Mouse (Mus musculus) megakaryocyte progenitor cell, adult 5-6 weeks (primary cell): ENCODE data around the gene Sh3d21. TPM values are rescaled to one million over a fixed set of nuclear protein-coding genes. Genes with fewer than 3 reads are reported as not detected.
"Not testable (repeated sequence)": the region's sequence is repeated elsewhere in the genome, so short reads cannot be mapped to it uniquely, and the experiment has no call there.

Experiments
- ATAC-seq: replicated peaks from 2 replicates; pipeline ENCODE4 v1.8.0; 2016; ENCODE audit warnings: mild to moderate bottlenecking, moderate TSS enrichment, inconsistent platforms; ENCODE audit not compliant: poor library complexity
- total RNA-seq, 2 experiments: library from RNA; stranded (forward) in 1 of 2; stranded (reverse) in 1 of 2; fragments of 157-497, 149-512 nt in 1 of 2; fragments of 200-1000 nt in 1 of 2; gene quantifications; 2 replicates each; pipeline versions ENCODE4 v1.2.3 to v1.2.4; 2015 to 2017

Gene Sh3d21
- total RNA-seq, 2 experiments from 2014 or later, result 0.91 TPM; not detected in 1

DNA sequence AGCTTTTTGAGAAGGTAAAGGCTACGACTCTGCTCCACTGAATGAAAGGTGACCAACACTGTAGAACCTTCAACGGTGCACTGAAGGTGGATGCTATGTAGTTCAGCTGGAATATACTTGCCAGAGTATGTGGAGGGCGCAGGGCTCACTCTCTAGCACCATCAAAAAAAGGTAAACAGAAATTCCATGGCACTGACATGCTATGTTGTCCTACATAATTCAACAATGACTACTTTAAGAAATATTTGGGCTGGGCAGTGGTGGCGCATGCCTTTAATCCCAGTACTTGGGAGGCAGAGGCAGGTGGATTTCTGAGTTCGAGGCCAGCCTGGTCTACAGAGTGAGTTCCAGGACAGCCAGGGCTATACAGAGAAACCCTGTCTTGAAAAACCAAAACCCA is 7.4 kb upstream of the Sh3d21 start:
- ATAC-seq, result not testable (repeated sequence)

DNA sequence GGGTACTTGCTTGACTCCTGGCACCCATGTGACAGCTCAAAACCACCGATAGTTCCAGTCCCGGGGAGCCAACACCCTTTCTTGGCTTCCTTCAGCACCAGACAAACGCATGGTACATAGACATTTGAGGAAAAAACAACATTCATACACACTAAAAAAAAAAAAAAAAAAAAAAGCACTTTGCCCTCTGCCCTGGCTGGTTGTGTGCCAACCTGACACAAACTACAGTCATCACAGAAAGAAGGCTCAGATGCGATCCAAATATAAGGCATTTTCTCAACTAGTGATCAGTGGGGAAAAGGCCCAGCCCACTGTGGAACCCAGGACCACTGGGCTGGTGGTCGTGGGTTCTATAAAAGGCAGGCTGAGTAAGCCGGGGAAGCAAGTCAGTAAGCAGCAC is 5.6 kb upstream of the Sh3d21 start:
- no peak for ATAC-seq

DNA sequence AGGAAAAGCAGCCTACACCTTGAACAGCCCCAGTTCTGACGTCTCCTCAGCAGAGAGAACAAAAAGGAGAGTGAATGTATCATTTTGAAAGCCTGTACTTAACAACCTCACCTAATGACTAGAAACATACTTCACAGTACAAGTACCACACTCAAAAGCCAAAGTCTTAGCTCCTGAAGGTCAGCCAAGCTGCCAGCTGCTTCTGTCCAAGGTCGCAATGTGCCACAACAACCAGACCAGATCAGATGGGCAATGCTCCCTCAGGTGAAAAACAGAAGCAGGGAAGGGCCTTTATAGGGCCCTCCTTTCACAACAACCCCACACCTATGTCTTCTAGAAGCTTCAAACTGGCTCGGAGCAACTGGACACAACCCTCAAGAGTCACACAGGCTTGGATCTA is 2.8 kb upstream of the Sh3d21 start:
- no peak for ATAC-seq

DNA sequence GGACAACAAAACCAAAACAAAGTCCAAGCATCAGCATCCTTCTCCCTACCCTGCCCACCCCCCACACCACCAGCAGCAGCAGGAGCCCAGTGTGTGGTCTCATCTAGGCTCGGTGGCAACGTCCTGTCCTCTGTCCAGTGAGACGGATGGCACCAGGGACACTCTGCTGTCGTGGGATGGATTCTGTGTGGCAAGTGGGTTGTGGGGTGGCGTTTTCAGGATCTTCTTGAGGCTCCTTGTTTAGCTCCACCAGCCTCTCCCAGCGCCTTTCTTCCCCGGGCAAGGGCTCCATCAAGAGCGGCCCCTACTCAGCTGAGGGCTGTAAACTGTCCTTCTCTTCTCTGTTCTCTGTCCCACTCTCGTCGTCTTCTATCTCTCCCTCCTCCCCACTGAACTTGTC is 1.8 kb upstream of the Sh3d21 start:
- not testable (repeated sequence) for ATAC-seq

DNA sequence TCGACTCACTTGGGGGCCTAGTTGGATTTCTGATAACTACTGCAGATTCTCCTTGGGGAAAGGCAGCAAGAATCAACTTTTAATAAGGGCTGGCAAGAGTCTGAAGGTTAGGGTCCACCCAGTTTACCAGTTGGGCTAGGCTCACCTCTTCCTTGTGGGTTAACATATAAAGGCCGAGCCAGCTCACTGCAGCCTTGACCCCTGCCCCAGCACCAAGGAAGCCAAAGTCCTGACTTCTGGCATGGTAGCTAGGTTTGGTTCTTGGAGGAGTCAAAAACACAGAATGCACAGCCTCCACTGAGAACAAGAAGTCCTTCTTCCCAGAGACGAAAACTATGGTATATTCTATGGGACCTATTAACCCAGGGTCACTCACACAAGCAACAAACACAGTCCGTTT is 394 bp upstream of the Sh3d21 start:
- ATAC-seq, result no peak

DNA sequence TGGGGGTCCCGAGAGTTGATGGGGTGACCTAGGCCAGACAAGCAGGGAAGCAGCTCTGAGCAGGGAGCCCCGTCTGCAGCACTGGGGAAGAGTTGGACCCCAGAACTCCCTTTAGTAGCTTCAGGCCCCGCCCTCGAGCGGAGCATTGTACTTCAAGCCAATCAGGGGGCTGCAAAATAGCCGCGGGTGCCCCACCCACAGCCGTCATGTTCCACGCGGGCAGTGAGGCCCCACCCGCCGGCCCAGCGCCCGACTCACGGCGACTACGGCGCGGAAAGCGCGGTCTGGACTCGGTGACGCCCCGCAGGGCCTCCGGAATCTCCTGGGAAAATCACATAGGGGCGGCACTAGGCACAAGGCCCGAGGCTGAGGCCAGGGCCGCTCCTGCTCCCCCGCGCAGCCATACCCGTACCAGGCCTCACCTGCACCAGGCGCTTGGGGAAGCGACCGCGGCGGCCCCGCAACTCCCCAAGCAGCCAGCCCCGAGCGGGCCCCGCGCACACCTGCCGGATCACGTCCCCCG is 686 bp downstream of the Sh3d21 start:
- ATAC-seq, result peak; percentile 89

DNA sequence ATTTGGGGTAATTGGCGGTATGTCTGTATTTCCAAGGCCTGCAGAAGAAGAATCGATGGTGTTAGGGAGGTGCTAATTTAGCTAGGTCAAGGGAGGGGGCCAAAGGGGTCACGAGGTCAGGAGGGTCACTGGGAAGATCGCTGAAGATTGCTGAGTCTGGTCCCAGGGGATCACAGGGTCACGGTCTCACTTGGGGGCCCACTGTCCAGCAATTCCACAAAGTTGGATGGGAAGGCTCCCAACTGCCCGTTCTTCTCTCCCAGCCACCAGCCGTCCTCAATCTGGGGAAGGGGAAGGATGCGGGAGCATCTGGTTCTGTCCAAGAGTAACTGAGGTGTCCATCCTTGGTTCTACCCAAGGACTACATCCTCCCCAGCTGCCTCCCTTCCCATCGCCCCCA is 1.3 kb downstream of the Sh3d21 start:
- ATAC-seq, result no peak

DNA sequence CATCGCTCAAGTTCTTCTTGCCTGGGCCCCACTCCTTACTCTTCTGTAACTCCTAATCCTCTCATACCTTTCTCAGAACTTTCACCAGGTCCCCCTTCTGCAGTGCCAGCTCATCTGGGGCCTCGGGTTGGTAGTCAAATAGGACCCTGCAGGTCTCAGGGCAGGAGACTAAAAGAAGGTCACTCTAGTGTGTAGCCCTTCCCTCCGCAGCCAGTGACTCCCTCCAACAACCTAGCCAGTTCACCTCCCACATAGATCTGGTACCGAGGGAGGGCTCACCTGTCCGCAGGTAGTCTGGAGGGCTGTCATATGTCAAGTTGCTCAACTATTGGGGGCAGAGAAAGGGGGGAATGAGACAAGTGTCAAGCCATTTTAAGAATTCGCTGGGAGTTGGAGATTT is 1.8 kb downstream of the Sh3d21 start:
- no peak for ATAC-seq

DNA sequence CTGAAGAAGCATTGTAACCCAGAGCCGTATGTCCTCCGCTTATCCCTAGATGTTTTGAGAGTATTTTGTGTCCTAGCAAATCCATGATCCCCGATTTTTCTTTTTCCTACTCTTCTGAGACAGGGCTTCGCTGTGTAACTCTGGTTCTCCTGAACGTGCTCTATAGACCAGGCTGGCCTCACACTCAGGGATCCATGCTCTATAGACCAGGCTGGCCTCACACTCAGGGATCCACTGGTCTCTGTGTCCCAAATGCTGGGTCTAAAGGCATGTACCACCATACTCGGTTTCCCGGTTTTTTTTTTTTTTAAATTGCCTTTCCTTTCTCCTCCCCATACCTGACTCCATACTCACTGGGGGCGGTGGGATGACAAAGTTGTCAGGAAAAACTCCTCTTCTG is 2.3 kb downstream of the Sh3d21 start:
- ATAC-seq, result no peak

DNA sequence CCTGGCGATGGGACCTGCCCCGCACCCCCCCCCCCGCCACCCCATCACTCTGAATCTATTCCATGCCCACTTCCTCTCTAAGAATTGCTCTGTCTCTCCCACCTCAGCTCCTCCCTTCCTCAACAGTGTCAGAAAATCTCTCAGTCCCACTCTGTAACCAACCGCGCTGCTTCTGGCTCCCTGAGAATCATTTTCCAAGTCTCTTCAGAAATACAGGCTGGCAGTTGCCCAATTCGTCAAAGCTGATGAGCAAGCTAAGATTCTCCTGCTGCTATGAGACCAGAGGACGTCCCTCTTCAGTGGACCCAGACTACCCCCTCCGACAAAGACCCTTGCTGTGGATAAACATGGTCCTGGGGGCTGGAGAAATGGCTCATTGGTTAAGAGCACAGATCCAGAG is 3.8 kb downstream of the Sh3d21 start:
- no peak for ATAC-seq

DNA sequence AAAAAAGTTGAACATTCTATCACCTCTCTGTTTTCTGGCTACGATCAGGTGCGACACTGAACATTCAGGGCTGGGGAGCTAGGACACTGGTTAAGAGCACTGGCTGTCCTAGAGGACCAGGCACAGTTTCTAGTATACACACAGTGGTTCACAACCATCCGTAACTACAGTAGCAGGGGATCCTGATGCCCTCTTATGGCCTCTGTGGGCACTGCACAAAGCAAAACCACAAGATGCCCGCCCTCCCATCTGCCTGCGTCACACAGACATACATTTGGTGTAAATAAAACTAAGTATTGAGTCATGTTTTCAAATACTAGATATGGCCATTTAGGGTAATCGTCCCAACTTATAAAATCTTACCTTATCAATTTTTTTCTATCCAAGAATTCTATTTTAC is 5.7 kb downstream of the Sh3d21 start:
- ATAC-seq, result peak; percentile 69

DNA sequence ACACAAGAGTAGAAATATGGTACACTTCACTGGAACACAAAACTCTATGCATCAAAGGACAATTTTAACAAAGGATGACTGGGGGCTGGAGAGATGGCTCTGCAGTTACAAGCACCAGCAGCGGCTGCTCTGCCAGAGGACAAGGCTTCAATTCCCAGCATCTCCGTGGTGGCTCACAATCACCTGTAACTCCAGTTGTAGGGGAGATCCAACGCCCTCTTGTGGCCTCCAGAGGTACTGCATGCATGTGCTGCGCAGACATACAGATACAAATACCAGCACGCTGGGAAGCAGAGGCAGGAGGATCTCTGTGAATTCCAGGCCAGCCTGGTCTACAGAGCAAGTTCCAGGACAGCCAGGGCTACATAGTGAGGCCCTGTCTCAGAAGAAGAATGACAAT is 6.7 kb downstream of the Sh3d21 start:
- ATAC-seq, result peak; percentile 55

DNA sequence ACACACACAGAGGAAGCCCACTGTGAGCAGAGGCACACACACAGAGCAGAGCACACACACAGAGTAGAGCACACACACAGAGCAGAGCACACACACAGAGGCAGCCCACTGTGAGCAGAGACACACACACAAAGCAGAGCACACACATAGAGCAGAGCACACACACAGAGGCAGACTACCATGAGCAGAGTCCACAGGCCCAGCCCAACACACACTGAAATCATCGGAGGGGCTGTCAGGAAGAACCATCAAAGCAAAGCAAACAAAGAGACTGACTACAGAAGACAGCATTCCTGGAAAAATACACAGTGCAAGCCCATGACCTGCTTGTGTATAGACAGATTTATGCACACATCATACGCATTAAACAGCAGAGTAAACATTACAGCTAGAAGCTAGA is 7.4 kb downstream of the Sh3d21 start:
- no peak for ATAC-seq

DNA sequence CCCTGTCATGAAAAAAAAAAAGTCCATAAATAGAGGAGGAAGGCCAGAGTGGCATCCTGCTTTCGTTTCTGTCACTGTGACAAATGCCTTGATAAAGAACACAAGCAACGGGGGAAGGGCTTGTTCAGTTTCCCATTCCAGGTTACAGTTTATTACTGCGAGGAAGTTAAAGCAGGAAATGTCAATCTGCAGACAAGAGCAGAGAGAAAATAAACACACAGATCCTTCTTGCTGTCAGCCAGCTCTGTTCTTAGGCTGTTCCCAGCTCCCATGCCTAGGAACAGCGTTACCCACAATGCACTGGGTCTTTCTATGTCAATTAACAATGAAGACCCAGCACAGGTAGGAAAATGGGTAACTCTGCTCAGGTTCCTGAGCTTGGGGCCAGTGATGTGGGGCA is 8.1 kb downstream of the Sh3d21 start:
- ATAC-seq, result no peak

DNA sequence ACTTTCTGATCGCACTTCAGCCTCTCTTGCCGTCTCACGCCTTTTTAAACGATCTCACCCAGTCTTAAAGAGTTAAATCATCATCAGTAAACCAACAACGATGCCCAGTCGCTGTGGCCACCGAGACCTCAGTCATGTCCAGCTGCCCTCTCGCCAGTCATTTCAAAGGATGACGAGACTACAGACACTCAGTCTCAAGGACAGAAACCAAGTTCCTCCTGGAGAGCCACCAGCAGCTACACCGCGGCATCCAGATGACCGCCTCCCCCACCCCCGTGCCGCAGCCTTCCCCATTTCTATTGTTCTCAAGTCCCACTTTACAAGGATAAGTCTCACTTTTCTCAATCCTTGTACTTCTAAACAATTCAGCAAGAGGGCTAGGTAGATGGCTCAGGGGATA is 10.4 kb downstream of the Sh3d21 start:
- ATAC-seq, result no peak

DNA sequence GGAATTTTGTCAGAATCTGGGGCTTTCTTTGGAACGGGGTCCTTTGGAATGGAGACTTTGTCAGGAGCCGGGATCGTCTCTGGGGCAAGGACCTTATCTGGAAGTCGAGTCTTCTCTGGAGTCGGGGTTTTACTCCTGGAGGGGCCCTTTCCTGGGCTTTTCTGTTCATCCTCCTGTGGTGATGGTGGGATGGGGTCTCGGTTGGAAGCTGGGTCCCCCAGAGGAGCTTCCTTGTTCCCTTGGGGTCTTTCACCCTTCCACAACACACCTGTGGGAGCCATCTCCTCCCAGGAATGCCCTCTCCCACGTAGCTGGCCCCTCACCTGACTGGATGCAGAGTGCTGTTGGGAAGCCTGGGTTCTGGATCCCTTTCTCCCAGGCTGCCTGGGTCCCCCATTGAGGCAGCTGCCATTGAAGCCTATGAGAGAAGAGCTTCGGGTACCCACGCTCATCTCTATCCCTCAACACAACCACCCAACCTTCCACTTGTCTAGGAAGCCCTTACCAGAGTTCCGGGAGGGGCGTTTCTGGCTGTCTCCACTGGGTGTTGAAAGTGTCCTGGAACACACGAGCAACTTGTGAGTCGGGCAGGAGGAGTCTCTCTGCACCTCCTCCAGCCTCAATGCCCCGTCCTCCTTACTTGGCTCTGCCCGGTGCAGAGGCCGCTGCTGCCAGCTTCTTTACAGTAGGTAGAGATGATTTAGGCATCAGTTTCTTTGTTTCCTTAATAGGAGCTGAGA is 11.4 kb downstream of the Sh3d21 start:
- ATAC-seq, result no peak

DNA sequence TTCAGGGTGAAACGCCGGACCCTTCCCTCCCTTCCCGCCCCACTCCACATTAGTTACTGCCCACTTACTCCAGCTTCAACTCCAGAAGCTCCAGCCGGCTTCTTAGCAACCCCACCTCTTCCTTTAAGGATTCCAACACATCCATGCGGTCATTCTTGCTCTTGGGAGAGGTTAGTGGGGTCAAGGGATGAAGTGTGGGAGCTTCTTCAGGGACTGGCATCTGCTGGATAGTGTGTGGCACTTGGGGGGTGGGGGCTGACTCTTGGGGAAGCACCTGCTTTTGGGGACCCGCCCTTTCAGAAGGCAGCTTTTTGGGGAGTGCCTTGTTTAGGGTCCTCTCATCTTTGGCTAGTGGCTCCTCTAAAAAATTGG is 12.4 kb downstream of the Sh3d21 start:
- ATAC-seq, result no peak

DNA sequence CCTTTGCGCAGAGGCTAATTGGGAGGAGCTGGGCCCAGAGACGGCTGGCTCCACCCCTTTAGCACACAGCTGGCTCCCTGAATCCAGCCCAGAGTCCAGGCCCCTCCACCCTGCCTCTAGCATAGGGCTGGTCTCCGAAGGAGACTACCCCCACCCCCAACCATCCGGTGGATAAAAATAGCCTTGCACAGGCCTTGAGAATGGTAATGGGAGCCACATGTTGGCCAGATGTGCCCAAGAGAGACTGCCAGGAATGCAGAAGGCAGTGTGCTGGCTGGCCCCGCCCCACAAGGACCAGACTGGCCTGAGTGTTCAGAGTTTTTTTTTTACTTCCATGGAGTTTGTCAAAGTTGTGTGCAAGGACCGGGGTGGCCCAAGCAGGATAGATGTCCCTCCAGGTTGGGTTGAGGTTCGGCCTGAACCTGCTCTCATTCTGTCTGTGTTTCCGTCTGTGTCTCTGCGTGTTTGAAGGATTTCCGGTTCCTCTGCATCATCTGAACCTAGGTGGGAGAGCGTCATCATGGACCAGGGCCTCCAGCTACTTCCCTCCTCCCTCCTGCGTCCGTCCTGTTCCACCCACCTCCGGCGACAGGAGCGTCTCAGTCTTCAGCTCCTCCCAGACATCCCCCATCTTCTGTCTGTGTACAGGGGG is 12.9 kb downstream of the Sh3d21 start:
- no peak for ATAC-seq

DNA sequence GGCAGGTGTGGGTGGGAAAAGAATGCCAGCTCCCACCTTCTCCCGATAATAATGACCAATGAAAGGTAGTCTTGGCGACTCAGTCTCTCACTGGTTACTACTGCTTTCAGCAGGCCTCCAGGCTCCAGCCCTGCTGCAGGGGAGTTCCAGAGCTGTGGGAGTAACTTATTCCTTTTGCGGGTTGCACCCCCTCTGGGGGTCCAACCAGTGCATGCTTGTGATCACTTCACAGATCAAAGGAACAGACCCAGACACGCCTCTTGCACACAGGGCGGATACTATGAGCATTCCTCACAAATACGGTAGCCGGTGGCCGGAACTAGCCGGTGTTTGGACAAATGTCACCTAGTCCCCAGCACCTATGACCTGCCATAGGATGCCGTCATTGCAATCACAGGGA is 13.5 kb downstream of the Sh3d21 start:
- no peak for ATAC-seq

DNA sequence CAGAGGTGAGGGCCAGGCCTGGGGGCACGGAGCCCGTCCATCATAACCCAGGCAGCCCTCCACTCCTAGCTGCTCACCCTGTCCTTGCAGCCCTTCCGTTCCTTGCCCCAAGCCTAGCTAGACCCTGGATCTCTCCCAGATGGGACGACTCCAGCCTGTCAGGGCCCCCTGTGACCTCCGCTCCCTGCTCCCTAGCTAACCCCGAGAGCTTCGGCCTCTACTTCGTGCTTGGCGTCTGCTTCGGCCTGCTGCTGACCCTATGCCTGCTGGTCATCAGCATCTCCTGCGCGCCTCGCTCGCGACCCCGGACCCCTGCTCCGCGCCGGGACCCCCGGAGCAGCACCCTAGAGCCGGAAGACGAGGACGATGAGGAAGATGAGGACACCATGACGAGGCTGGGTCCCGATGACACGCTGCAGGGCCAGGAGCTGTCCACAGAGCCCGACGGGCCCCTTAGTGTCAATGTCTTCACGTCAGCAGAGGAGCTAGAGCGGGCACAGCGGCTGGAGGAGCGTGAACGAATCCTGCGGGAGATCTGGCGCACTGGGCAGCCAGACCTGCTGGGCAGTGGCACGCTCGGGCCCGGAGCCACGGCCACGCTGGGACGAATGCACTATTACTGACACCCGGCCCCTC is 14.1 kb downstream of the Sh3d21 start:
- no peak for ATAC-seq

DNA sequence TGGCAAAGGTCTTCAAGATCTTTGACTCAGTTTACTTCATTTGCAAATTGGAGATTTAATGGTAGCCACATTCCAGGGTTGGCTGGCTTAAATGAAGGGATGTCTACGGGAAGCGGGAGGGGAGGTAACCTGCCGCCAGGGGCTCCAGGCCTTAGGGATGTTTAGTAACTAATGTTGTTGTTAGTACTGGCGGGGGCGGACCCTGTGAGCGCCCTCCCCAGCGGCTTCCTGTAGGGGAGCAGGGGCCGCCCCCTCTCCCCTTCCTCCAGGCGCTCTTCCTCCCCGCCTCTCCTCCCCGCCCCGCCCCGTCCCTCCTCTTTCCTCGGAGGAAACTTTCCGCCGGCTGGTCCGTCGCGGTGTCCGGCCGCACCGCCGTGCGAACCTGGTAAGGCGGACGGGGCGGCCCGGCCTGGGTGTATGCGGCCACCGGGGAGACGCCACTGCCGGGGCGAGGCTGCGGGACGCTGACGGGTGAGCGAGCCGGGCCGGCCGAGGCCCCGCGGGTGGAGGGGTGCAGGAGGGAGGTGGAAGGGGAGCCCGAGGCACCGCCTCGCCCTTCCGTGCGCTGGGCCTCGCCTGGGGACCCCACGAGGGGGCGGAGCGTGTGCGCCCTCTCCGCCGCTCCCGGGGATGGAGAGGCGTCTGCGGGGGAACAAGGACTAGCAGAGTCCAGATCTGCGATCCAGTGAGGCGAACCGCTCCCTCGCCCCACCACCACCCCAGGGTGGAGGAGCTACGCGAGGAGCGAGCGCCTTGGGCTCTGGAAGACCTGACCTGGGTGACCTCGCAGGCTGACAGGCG is 14.9 kb downstream of the Sh3d21 start:
- peak; percentile 65 for ATAC-seq
